Mouse (Mus musculus) fat pad, adult 2 months (tissue): ENCODE results near the gene Wnt9b.

Experiments used
- DNase-seq: peaks from one replicate; pipeline ENCODE4 v3.0.0-alpha.2; 2011; ENCODE audit warnings: low read depth, low spot score; ENCODE audit errors: extremely low read depth

Wnt9b gene

DNA sequence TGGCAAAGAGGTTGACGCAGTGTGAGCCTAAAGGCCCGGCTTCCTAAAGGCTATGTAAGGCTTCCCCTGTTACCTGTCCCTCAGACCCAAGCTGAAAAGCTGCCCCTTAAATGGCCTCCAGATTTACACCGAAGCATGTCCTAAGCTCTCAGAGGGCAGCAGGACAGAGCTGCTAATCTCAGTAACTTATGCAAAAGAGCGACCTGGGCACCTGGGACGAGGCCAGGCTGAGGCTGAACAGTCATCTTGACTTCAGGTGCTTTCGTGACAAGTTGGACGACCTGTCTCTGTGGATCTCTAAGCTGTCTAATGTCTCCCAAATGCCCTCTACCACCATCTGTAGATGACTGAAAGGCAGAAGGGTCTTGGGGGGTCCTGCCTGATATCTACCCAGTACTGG, 17.3 kb downstream of the Wnt9b start:
- DNase-seq = no peak

DNA sequence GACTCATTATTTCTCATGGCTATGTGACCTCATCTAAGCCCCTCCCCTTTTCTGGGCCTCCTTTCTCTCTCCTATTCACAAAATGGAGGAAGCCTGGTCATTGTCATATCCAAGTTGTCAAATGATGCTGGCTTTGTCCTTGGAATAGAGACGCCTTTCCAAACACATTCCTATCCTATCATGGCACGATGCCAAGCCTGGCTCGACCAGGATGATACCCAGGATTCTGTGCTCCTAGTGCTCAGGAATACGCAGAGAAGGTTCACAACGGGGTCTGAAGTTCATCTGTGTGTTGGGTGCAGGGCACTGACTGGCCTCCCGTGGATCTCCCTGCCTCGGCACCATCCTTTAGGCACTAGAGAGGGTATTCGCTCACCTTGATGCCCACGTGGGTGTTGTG, 18.0 kb downstream of the Wnt9b start:
- DNase-seq = no peak

DNA sequence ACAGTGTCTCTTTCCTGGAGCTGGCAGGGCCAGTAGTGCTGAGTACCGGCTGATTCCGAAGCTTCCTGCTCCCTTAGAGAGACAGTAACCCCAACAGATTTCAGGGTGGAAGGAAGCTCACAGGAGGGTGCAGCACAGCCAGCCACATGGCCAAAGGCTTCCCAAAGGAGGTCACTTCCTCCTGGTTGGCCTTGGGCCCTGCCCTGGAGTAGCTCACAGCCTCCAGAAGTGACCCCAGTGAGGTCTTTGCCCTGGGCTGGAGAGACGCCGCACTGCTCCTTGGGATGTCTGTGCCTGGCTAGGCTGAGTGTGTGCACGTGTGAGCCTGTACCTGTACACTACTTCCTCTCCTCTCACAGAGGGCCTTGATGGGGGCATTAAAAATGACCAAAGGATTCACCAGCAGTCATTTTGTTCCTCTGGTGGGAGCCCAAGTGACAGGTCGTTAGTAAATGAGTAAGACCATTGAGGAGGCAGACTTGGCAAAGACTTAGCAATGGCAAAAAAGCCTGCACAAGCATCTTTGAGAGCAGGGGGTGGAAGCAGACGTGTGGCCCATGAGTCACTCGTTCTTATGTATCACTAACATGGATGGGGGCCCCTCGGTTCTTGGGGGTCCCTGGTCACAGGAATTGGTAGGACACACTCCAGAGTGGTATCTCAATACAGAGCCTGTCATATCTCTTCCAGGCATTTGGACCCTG, 20.2 kb downstream of the Wnt9b start:
- no peak for DNase-seq

- DNase-seq = no peak
Measured at GRCm38 (mm10) chr11:103724331-103724771, 25.3 kb downstream of the Wnt9b start.

DNA sequence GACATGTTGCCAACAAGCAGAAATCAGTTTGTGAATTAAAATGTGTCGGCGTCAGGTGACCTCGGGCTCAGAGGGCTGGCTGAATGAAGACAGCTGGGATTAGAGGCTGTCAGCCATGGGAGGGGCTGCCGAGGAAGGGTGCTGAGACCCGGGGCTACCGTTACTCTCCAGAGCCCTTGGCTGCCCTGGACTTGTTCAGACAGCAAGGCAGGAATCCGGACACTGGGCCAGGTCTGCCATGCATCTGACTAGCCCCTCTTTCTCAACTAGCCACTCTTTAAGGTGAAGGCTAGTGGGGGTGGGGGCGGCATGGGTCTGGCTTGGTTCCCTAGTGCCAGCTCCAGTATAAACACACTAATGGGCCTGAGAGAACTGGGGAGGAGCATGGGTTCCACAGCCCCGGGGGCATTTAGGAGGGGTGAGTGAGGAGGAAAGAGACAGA, 27.6 kb downstream of the Wnt9b start:
- DNase-seq = peak; percentile 47

GRCm38 (mm10) chr11:103721468-103722039, 28.1 kb downstream of the Wnt9b start:
- DNase-seq = no peak

- DNase-seq = no peak
Measured at GRCm38 (mm10) chr11:103719436-103719835, 30.2 kb downstream of the Wnt9b start.

DNA sequence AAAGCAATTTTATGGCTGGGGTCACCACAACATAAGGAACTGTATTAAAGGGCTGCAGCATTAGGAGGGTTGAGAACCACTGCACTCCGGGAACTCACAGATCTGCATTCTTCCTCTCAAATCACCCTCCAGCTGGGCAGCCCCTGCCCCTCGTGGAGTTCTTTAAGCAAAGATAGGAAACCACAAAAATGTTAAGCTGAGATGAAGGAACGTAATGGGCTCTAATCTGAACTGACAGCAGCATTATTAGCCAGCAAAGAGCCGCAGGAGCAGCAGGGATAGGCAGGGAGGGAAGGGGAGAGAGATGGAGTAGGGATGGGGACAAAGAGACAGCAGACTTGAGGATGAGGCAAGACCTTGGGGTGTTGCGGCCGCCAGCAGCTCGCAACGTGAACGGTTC, 32.6 kb downstream of the Wnt9b start:
- DNase-seq = no peak

- no peak for DNase-seq
Measured at GRCm38 (mm10) chr11:103714074-103714473, 35.5 kb downstream of the Wnt9b start.

DNA sequence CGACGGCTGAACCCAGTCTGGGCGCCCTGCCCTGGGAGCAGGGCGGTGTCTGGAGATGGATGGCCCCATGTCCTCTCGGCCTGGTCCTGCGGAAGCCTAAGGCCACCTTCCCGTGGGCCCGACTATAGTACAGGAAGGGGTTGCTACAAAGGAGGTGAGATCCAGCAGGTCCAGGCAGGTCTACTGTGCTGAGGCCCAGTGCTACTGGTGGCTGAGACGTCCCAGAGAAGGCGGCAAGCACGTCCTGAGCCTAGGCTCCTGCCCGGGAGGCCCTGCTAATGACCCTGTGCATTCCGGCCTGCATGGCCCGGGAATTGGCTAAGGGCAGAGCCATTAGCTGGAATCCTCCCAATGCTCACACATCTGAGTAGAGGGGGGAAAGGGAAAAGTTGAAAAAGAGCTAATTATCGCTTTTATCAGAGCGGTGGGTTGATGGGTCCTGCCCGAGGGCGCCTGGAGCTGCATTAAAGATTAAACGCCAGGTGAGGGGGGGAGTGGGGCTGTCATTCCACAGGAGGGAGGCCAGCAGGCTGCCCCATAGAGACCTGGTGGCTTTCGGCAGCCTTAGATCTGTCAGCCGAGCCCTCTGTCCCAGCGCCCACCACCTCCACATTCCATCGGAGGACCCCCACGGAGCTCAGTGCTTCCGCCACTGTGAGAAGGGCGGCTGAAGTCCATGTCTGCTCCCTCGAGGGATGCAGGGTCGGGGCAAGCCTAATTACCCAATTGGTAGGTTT, 37.6 kb downstream of the Wnt9b start:
- no peak for DNase-seq

GRCm38 (mm10) chr11:103709982-103710381, 39.6 kb downstream of the Wnt9b start:
- DNase-seq = no peak

DNA sequence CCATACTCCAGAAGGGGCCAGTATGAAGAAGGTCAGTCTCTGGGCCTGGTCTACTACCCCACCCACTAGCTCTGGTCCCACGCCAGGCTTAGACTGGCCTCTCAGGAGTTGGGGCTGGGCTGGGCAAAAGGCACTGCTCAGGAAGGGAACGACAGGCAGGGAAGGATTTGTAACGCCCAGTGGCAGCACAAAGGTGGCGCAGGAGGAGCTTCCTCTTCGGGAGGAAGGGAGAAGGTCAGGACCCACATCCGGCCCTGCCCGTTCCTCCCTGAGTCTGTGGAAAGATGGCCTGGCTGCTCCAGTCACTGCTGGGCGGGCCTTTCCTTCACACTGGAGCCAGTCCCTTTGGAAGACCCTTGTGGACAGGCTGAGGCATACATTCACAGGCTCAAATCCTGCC, 42.6 kb downstream of the Wnt9b start:
- no peak for DNase-seq

- DNase-seq = no peak
Measured at GRCm38 (mm10) chr11:103698226-103698625, 51.4 kb downstream of the Wnt9b start.

- no peak for DNase-seq
Measured at GRCm38 (mm10) chr11:103697565-103698176, 52.0 kb downstream of the Wnt9b start, which contains the start of gene Gosr2. Gene Gosr2 (minus strand): TSS chr11:103697898.

- no peak for DNase-seq
Measured at GRCm38 (mm10) chr11:103696851-103697564, 52.6 kb downstream of the Wnt9b start.

DNA sequence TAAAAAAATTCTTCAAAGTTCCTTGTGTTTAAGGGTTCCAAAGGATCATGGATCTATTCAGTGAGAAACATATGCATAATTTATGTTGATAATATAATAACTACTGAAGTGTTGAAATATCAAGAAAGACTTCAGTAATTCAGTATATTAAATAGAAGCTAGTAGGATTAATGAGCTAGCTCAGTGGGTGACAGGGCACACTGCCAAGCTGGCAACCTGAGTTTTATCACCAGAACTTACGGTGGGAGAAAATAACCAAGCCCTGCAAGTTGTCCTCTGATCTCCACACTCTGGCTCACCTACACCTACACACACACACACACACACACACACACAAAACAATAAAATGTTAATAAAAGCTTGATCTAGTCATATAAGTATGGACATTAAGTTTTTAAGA, 56.4 kb downstream of the Wnt9b start:
- DNase-seq = no peak

DNA sequence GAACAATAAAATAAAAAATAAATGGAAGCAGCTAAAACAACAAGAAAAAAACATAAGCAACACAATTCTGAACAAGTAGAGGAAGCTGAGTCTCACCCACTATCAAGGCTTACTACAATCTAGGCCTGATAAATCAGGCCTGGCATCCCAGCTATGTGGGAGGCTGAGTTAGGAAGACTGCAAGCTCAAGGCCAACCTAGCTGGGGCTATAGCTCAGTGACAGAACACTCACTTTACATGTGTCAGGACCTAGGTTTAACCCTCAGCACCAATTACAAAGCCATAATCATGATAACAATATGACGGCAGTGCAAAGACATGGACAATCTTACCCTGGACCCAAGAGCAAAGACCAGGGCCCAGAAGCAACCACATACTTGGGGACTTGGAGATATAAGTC, 58.6 kb downstream of the Wnt9b start:
- no peak for DNase-seq

- no peak for DNase-seq
Measured at GRCm38 (mm10) chr11:103688980-103689378, 60.6 kb downstream of the Wnt9b start.

GRCm38 (mm10) chr11:103688271-103688979, 61.2 kb downstream of the Wnt9b start:
- no peak for DNase-seq

DNA sequence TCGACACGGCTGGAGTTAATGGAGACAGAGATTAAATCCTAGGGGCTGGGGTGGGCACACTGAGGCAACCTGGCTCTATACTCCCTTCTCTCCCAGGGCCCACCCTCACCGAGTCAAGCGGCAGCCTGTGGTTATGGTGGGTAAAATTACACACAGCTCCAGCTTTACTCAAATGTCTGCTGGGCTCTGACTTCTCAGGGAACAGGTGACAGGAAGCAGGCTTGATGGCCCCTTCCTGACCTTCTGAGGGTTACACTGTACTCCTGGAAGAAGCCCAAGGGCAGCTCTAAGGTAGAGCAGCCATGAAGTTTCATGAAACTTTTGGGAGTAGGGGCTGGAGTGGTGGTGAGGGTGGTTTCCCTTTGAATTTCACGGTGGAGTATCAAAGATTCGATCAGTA, 62.9 kb downstream of the Wnt9b start:
- DNase-seq = no peak
